Mouse (Mus musculus): ENCODE data around the gene Sohlh1. TPM values are rescaled to one million over a fixed set of nuclear protein-coding genes. Genes with fewer than 3 reads are reported as not detected.
A peak's percentile ranks its signal among the peaks of the same experiment; 100 is the strongest.

The Sohlh1 gene
- polyA plus RNA-seq (2016; fragmentation: Nextera tagmentation; extraction: Ambion mirVana) = not detected in 2 replicates

DNA sequence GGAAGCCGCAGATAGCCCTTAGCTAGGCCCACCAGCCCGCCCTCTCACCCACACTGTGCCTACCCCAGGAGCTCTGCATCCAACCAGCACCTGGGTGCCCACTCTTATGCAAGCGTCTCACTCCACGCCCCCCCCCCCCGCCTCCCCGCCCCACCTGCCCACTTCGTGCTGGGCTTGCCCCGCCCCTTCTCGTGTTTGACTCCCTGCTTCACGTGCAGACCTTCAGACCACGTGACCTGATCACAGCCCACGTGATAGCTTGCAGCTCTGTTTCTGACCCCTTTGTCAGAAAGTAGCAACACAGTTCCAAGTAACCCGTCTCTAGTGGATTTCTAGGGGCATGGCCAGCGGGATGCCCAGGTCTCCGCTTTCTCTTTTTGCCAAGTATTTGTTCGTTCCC, at the start of gene Sohlh1:
Sohlh1 (minus strand) TSS at position 23 of the 400 bp plus-strand sequence.
- H3K27ac ChIP-seq = no peak within 1 kb of the TSS
- no peak for ATAC-seq (ENCODE audit: low FRiP score)
- no peak within 1 kb of the TSS for H3K4me2 ChIP-seq (replicated peaks)
- H3K4me3 ChIP-seq = no peak within 1 kb of the TSS
- 87% methylated on average over 16 of the region's 16 CpGs for WGBS
- H3K27me3 ChIP-seq = no peaks in the 10 kb centered on the region
- no peak within 1 kb of the TSS for H3K9ac ChIP-seq
- no peaks in the 10 kb centered on the region for H3K36me3 ChIP-seq
- no peaks in the 10 kb centered on the region for H3K9me3 ChIP-seq (replicated peaks)
- no peaks in the 10 kb centered on the region for H3K4me1 ChIP-seq

DNA sequence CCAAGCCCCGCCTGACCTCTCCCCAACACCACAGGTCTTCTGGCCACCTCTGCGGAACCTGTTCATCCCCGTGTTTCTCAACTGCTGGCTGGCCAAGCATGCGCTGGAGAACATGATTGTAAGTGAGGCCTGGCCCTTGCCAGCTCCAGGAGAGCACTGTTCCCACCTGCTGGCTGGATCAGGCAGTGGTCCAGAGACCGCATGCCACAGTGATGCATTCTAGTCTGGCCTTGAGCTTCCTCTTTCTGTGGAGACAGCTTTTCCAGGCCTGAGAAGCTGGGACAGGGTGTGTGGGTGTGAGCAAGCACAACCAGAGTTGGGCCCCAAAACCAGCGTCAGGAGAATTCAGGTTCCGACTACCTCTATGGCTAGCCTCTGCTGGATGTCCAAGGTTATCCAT, 45.4 kb upstream of the Sohlh1 start:
- no peaks in the 10 kb centered on the region for H3K36me3 ChIP-seq
- H3K27ac ChIP-seq = no peak overlapping the region
- H3K9me3 ChIP-seq (replicated peaks) = no peaks in the 10 kb centered on the region
- ATAC-seq (ENCODE audit: low FRiP score) = no peak
- no peaks in the 10 kb centered on the region for H3K4me1 ChIP-seq
- no peak overlapping the region for H3K4me2 ChIP-seq (replicated peaks)
- no peak overlapping the region for H3K4me3 ChIP-seq
- no peak overlapping the region for H3K9ac ChIP-seq
- no peaks in the 10 kb centered on the region for H3K27me3 ChIP-seq
- WGBS = 86% methylated on average over 7 of the region's 7 CpGs

DNA sequence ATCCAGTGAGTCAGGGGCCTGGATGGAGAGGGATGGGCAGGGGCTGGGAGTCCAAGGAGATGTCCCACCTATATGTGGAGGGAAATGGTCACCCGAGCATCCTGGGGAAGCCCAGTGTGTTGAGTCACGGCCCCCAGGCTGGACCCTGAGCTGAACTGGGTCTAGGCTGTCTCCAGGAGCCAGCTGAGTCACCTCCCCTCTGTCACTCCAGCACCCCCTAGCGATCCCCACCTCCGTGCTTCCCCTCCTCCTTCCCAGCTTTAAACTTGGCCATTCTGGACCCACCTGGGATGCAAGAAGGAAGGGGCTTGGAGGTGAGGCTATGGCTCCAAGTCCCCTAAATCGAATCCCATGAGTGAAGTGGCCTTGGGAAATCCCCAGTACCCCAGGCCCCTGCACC, 41.1 kb upstream of the Sohlh1 start:
- Histone ChIP-seq H3K36me3 (no peaks in the 10 kb centered on the region), H3K4me2 (replicated peaks) (no peak overlapping the region), H3K4me3 (no peak overlapping the region), H3K27me3 (no peaks in the 10 kb centered on the region), H3K4me1 (no peaks in the 10 kb centered on the region), H3K9me3 (replicated peaks) (no peaks in the 10 kb centered on the region), H3K27ac (no peak overlapping the region), H3K9ac (no peak overlapping the region)
- 60% methylated on average over 5 of the region's 5 CpGs for WGBS
- no peak for ATAC-seq (ENCODE audit: low FRiP score)

DNA sequence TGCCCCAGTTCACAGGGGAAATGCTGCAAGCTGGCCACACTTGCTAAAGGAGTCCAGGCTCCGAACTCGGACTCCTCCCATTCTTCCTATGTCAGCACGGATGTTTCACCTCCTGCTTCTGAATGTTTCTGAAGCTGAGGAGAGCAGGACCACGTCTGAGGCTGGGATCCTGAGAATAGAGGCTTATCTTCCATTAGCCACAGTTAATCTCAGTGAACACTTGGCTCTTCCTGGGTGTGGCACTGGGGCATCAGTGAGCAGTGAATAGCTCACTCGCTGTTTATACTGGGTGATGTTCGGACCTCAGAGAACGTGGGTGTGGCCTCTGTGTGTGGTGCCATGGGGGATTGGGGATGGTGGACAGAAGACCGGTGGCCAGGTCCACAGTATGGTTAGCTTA, 40.2 kb upstream of the Sohlh1 start:
- ATAC-seq (ENCODE audit: low FRiP score) = no peak
- H3K27ac ChIP-seq = no peak overlapping the region
- WGBS = 67% methylated on average over 8 of the region's 8 CpGs

DNA sequence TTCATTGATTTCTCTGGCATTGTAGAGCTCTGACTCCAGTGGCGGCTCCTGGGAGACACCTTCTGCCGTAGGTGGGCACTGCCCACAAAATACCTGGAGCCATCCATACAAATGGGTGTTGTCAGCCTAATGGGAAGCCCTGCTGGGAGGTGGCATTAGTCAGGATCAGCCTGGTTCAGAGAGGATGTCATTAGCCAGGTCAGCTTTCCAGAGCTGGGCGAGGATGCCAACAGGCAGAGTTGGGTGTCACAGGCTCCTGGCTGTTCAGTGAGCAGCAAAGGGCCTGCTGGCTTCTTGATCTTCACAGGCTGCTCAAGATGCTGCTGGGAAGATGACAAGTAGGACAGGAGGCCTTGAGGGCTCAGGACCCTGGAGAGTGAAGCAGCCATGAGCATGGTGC, 37.7 kb upstream of the Sohlh1 start:
- no peak for ATAC-seq (ENCODE audit: low FRiP score)
- WGBS = 90% methylated on average over 3 of the region's 3 CpGs

More for the DNA sequence above, 40.2 kb upstream of the Sohlh1 start:
- H3K9me3 ChIP-seq (replicated peaks) = no peaks in the 10 kb centered on the region
- no peaks in the 10 kb centered on the region for H3K4me1 ChIP-seq
- H3K36me3 ChIP-seq = no peaks in the 10 kb centered on the region
- no peaks in the 10 kb centered on the region for H3K27me3 ChIP-seq
- H3K9ac ChIP-seq = no peak overlapping the region
- no peak overlapping the region for H3K4me3 ChIP-seq
- no peak overlapping the region for H3K4me2 ChIP-seq (replicated peaks)

DNA sequence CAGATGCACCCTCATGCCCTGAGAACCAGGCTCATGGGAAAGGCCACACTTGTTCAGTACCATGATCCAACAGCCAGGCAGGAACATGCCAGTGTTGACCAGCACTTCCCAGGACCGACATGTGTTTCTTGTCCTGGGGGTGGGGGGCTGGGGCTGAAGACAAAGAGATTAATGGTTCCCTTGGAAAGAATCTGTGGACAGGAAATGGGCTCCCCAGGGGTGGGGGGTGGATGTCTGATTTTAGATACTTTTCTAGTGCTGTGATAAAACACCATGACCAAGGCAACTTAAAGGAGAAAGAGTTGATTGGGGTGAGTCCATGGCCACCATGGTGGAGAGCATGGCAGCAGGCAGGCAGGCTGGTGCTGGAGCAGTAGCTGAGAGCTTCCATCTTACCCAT, 35.2 kb upstream of the Sohlh1 start:
- WGBS = 44% methylated on average over 1 of the region's 1 CpGs

More for the DNA sequence above, 37.7 kb upstream of the Sohlh1 start:
- H3K27me3 ChIP-seq = no peaks in the 10 kb centered on the region
- no peak overlapping the region for H3K9ac ChIP-seq
- H3K36me3 ChIP-seq = no peaks in the 10 kb centered on the region
- no peak overlapping the region for H3K27ac ChIP-seq
- no peak overlapping the region for H3K4me3 ChIP-seq
- H3K4me2 ChIP-seq (replicated peaks) = no peak overlapping the region
- H3K4me1 ChIP-seq = no peaks in the 10 kb centered on the region
- H3K9me3 ChIP-seq (replicated peaks) = no peaks in the 10 kb centered on the region

DNA sequence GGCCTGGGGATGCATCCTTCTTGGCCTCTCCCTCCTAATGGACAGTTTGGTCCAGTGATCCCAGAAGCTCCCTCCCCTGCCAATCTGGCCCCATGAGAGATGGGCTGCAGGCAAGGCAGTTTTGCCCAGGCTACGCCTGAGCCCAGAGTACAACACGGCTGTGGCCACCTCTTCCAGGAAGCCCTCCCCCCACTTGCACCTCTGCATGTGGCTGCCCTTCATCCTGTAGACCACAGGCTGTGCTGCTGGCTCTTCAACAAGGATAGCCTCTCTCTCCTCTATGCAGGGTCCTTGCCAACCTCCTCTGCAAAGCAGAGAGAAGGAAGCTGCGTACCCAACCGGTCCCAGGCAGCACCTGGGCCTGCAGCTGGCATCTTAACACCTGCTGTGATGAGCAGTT, 32.0 kb upstream of the Sohlh1 start:
- H3K4me2 ChIP-seq (replicated peaks) = no peak overlapping the region
- no peak overlapping the region for H3K4me3 ChIP-seq
- peaks cover 27% of the 10 kb centered on the region for H3K27me3 ChIP-seq
- H3K4me1 ChIP-seq = peaks cover 8% of the 10 kb centered on the region
- no peaks in the 10 kb centered on the region for H3K9me3 ChIP-seq (replicated peaks)
- WGBS = 72% methylated on average over 4 of the region's 4 CpGs
- no peak overlapping the region for H3K9ac ChIP-seq
- no peaks in the 10 kb centered on the region for H3K36me3 ChIP-seq
- H3K27ac ChIP-seq = no peak overlapping the region
- no peak for ATAC-seq (ENCODE audit: low FRiP score)

More for the DNA sequence above, 35.2 kb upstream of the Sohlh1 start:
- no peak overlapping the region for H3K9ac ChIP-seq
- H3K4me2 ChIP-seq (replicated peaks) = no peak overlapping the region
- H3K4me3 ChIP-seq = no peak overlapping the region
- H3K36me3 ChIP-seq = no peaks in the 10 kb centered on the region
- H3K4me1 ChIP-seq = peaks cover 8% of the 10 kb centered on the region
- no peak for ATAC-seq (ENCODE audit: low FRiP score)
- H3K27me3 ChIP-seq = peaks cover 21% of the 10 kb centered on the region
- H3K27ac ChIP-seq = no peak overlapping the region
- H3K9me3 ChIP-seq (replicated peaks) = no peaks in the 10 kb centered on the region

DNA sequence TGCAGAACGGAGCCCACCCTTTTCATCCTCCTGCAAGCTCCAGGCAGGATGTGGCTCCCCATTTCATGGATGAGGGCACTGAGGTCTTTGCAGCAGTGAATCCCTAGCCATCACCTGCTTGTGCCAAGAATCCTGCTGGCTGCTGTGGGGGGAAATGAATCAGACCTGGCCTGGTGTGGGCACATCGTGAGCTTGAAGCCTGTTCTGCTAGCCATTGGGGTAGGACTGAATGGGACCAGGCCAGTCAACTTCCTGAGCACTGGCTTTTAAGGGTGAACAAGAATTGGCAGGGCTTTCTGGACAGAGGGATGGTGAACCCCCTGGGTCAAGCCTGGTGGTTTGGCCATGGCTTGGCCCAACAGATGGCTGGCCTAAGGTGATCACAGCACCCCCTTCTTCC, 31.5 kb upstream of the Sohlh1 start:
- WGBS = 79% methylated on average over 2 of the region's 2 CpGs
- peak overlapping the region; percentile 66; the same call in 1 of the 2 replicates for H3K9ac ChIP-seq
- H3K27ac ChIP-seq = no peak overlapping the region
- H3K9me3 ChIP-seq (replicated peaks) = no peaks in the 10 kb centered on the region
- H3K27me3 ChIP-seq = peaks cover 27% of the 10 kb centered on the region
- no peak for ATAC-seq (ENCODE audit: low FRiP score)
- no peak overlapping the region for H3K4me2 ChIP-seq (replicated peaks)
- H3K4me1 ChIP-seq = peaks cover 8% of the 10 kb centered on the region
- H3K4me3 ChIP-seq = peak overlapping the region; percentile 49; the same call in 1 of the 2 replicates
- H3K36me3 ChIP-seq = no peaks in the 10 kb centered on the region

DNA sequence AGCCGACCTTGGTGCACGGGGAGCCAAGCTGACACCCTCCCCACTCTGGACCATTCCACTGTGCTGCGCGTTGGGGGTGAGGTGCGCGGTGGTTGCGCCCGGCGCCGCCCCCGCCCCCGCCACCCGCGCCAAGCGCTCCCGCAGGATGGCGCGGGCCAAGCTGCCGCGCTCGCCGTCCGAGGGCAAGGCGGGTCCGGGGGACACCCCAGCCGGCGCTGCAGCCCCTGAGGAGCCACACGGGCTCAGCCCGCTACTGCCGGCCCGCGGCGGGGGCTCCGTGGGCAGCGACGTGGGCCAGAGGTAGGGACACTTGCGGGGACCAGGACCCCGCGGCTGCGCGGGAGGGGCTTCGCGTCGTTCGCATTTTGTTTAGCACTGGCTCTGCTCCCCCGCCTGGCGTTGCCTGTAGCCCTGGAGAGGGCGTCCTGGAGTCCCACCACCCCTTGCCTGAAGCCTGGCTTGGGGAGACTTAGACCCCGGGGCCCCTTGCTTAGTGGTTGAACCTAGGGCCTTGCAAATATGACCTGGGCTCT, 30.8 kb upstream of the Sohlh1 start:
- no peaks in the 10 kb centered on the region for H3K36me3 ChIP-seq
- peaks cover 27% of the 10 kb centered on the region for H3K27me3 ChIP-seq
- ATAC-seq (ENCODE audit: low FRiP score) = 0 out of 2 replicates have a peak, but pooled peaks have one; percentile 38
- H3K27ac ChIP-seq = no peak overlapping the region
- peak overlapping the region; percentile 66 for H3K9ac ChIP-seq
- peak overlapping the region; percentile 82 for H3K4me2 ChIP-seq (replicated peaks)
- WGBS = 4% methylated on average over 49 of the region's 49 CpGs
- H3K4me1 ChIP-seq = peaks cover 8% of the 10 kb centered on the region
- H3K9me3 ChIP-seq (replicated peaks) = no peaks in the 10 kb centered on the region
- H3K4me3 ChIP-seq = peak overlapping the region; percentile 49

DNA sequence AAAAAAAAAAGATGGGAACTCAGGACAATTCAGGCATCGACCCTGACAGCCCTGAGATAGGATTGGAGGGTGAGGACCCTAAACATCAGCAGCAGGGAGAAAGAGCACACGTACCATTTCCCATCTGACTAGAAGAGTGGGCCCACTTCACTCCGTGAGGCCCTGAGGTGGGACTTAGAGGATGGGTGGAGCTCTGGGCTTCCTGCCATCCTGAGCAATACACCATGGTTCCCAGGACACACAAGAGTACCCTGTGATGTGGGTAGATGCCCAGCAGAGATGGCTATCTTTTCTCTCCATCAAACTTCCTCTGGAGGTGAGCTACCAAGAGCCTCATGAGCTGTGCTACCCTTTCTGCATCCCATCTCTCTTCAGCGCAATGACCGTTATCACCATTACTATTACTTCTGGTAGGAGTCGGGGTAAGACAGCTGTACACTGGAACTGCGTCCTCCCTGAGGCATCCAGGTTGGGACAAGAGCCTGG, 30.2 kb upstream of the Sohlh1 start:
- H3K27ac ChIP-seq = no peak overlapping the region
- ATAC-seq (ENCODE audit: low FRiP score) = 0 out of 2 replicates have a peak, but pooled peaks have one; percentile 26
- no peaks in the 10 kb centered on the region for H3K9me3 ChIP-seq (replicated peaks)
- no peaks in the 10 kb centered on the region for H3K36me3 ChIP-seq
- peaks cover 27% of the 10 kb centered on the region for H3K27me3 ChIP-seq
- H3K4me3 ChIP-seq = peak overlapping the region; percentile 49
- peak overlapping the region; percentile 66 for H3K9ac ChIP-seq
- 25% methylated on average over 7 of the region's 7 CpGs for WGBS
- H3K4me1 ChIP-seq = peaks cover 8% of the 10 kb centered on the region
- H3K4me2 ChIP-seq (replicated peaks) = peak overlapping the region; percentile 82

DNA sequence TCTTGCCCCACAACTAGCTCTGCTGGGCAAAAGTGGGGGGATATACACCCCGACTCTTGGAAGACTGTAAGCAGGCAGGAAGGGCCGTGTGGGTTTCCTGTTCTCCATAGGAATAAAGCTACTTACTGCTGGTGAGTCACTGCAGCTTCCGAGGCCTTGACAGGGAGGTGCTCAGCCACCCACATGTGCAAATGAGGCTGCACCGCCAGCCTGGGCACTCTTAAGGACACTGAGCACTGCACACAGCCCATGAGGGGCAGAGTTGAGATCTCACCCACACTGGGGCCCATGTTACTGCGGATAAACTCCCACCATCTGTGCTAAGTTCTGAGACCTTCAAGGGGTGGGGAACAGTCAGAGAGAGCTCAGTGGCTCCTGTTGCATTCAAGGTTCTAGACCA, 19.6 kb upstream of the Sohlh1 start:
- peaks cover 20% of the 10 kb centered on the region for H3K4me1 ChIP-seq
- WGBS = 62% methylated on average over 5 of the region's 5 CpGs
- H3K36me3 ChIP-seq = no peaks in the 10 kb centered on the region
- no peak for ATAC-seq (ENCODE audit: low FRiP score)
- H3K9me3 ChIP-seq (replicated peaks) = no peaks in the 10 kb centered on the region
- H3K27ac ChIP-seq = no peak overlapping the region
- H3K27me3 ChIP-seq = peaks cover 51% of the 10 kb centered on the region
- no peak overlapping the region for H3K9ac ChIP-seq
- H3K4me2 ChIP-seq (replicated peaks) = no peak overlapping the region
- H3K4me3 ChIP-seq = no peak overlapping the region

DNA sequence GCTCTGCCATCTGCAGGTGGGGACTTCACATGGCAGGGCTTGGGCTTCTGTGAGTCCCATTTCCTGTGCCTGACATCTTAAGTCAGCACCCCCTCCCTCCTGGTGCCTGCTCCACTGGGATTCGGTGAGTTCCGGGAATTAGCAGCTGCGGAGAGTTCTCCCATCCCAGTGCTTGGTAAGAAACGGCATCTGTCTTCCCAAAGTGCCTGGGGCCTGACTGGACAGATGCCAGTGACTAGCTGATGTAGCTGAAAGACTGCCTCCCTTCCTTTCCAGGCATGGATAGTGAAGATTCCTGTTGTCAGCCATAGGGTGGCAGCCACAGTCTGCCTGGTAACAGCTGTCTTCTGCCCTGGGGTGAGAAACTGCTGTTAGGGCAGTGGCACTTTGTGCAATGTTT, 18.4 kb upstream of the Sohlh1 start:
- Histone ChIP-seq H3K9me3 (replicated peaks) (no peaks in the 10 kb centered on the region), H3K27me3 (peaks cover 51% of the 10 kb centered on the region), H3K4me3 (no peak overlapping the region), H3K4me1 (peaks cover 20% of the 10 kb centered on the region), H3K27ac (no peak overlapping the region), H3K9ac (no peak overlapping the region), H3K36me3 (no peaks in the 10 kb centered on the region), H3K4me2 (replicated peaks) (no peak overlapping the region)
- 21% methylated on average over 4 of the region's 4 CpGs for WGBS
- ATAC-seq (ENCODE audit: low FRiP score) = peak; percentile 55; the same call in 1 of the 2 replicates

DNA sequence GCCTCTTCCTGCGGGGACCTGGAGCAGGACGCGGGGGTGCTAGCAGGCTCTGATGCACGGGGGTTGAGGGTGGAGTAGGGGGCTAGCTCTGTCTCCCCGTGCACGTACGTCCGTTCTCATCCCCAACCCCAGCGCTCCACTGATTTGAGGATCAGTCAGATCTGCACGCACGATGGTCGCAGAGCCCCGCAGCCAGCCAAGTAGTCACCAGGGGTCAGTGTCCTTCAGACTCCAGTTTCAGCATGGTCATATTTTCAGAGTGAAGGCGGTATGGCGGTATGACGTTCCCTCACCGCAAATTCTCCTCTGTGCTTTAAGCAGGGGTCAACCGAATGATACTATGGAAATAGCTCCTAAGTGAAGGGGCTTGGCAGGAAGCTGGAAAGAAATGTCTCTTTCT, 17.2 kb upstream of the Sohlh1 start:
- ATAC-seq (ENCODE audit: low FRiP score) = no peak
- 5% methylated on average over 18 of the region's 18 CpGs for WGBS
- Histone ChIP-seq H3K36me3 (no peaks in the 10 kb centered on the region), H3K4me2 (replicated peaks) (peak overlapping the region; percentile 99), H3K27ac (no peak overlapping the region), H3K27me3 (peaks cover 51% of the 10 kb centered on the region), H3K9ac (peak overlapping the region; percentile 58; the same call in 1 of the 2 replicates), H3K4me3 (peak overlapping the region; percentile 52), H3K9me3 (replicated peaks) (no peaks in the 10 kb centered on the region), H3K4me1 (peaks cover 20% of the 10 kb centered on the region)
